Mouse (Mus musculus): ENCODE data around the gene Chrd.

The Chrd gene

DNA sequence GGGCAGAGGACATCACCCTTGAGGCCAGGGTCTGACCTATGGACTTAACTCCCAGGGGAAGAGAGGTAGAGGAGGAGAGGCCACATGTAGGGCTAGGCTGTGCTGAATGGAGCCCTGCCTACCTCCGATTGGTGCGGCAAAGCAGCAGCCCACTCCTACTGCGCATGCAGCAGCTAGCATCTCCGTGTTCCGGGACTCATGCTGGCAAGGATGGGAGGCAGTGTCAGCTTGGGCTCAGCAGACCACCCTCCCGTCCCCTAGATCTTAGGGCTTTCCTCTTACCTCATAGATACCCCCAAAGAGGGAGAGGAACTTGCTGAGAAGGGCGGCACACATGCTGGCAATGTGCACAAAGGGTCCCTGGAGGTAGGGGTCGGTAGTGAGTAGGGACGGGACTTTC, 20.7 kb upstream of the Chrd start:
- no peak for DNase-seq

DNA sequence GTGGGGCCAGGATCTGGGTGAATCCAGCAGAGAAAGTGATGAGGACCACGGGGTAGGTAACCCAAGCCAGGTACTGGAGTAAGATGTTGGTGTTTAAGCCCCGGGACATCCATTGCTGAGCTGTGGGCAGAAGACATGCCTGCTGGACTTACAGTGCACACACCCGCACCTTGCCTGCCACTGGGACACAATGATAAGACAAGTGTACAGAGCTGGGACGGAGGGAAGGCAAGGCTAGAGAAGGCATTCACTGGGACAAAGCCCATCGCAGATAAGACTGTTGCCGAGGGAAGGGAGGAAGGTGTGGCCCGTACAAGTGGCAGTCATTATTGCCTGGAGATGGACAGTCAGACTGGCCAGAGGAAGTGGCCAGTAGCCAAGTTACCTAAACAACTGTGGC, 20.0 kb upstream of the Chrd start:
- DNase-seq = peak in 1 of 2 experiments; percentile 21

DNA sequence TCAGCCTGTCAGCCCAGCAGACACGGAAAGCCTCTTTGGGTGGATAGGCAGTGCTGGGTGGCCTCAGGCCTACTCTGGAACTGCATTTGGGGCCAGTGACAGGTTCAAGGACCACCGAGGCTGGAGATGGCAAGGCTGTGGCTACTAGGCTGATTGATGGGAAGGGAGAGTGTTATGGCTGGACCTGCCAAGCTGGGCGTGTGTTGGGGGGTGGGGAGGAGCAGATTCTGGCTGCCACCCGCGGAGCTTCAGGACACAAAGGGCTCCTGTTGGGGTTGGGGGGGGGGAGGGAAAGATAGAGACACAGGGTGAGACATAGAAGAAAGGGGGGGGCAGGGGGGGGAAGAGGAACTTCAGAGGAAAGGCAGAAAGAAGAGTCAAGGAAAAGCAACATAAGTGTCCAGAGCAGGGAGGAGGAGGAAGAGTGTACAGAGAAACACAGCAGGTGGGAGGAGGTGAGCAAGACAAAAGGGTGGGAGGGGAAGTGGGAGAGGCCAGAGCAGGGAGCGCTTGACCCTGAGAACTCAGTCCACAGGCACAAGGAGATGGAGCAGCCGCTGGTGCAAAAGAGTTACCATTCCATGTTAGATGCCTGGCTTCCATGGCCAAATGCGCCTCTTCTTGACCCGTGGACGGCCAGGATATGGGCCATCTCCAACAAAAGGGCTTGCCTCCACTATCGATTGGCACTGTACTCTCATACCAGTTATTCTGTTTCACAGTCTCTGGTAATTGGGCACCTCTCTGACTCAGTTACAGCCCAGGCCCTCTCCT, 18.4 kb upstream of the Chrd start:
- peak; percentile 42 to 51 for DNase-seq

DNA sequence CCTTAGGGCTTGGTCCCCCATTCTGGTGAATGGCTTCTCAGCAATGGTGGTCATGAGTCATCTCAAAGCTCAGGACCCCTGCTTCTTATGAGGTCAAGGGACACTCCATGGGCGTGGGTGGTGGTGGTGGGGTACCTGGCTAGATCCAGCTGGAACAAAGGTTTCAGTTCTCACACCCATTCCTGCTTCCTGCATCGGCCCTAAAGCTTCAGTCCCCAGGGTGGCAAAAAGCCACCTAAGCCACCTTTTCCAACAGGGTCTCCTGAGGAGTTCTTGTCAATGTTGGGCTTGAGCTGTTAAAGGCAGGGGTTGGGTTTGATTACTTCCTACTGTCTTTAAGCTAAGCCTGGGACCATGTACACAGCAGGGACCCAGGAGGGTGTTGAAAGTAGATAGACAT, 17.8 kb upstream of the Chrd start:
- no peak for DNase-seq

DNA sequence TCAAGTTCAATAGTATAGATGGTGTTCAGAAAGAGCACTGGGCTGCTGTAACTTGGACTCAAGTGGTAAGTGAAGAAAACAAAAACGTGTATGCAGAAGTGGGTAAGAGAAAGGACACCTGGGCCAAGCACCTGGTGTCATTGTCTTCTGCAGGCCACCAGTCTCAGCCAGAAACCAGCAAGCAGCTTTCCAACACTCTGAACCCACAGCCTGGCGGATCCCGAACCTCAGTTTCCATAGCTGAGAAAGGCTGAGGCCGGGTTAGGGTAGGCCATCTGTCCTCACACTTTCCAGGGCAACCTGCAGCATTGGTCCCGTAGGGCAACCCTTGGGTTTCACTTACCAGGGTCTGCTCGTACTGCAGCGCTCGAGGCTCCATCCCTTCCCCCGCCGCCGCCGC, 17.4 kb upstream of the Chrd start:
- DNase-seq = no peak

DNA sequence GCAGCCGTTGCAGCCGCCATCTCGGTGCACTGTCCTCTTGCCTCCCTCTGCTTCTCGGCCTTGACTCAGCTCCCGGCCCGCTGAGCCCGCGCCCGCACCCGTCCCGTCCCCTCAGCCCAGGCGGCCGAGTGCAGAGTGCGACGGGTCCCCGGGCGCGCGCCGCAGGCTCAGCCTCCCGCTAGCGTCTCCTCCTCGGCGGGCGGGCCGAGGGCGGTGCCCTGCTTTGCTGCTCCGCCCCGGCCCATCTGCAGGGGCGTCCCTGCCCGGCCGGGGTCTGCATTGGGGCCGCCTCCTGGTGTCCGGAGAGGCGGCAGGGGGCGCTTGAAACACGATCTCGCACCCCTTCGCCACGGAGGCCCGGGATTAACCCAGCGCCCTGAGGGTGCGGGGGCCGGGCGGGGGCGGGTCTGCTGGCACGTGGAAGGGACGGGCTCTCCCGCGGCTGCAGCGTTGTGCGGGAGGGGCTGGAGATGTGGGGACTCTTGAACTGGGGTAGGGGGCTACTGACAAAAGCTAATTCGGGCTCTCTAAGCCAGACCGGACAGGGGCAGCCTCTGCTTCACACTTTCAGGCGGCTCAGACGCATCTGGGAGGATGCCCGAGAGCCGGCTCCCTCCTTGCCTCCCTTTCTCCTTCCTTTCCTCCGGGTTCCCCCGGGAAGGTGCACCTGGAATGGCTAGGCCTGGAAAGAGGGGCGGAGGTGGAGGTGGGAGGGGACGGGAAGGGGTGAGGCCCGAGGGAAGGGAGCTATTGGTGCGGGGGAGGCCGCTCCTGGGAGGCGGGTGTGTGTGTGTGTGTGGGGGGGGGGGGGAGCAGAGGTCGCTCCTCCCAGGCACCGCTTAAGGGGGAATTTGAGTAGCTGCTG, 16.7 kb upstream of the Chrd start:
- peak; percentile 86 to 92 for DNase-seq

DNA sequence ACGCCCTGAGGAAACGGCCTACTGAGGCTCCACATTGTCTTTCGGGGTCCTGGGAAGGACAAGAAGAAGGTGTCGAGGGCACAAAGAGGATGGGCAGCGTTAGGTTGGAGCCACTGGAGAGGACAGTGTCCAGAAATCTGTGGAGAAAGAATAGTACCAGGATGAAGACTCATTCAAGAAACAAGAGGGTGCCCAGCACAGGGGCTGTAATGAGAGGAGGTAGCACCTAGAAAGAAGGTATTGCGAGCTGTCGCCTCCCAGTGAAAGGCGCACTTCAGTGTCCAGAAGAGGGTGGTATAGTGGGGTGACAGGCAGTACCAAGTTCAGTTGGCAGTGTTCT, 16.1 kb upstream of the Chrd start:
- no peak for DNase-seq

DNA sequence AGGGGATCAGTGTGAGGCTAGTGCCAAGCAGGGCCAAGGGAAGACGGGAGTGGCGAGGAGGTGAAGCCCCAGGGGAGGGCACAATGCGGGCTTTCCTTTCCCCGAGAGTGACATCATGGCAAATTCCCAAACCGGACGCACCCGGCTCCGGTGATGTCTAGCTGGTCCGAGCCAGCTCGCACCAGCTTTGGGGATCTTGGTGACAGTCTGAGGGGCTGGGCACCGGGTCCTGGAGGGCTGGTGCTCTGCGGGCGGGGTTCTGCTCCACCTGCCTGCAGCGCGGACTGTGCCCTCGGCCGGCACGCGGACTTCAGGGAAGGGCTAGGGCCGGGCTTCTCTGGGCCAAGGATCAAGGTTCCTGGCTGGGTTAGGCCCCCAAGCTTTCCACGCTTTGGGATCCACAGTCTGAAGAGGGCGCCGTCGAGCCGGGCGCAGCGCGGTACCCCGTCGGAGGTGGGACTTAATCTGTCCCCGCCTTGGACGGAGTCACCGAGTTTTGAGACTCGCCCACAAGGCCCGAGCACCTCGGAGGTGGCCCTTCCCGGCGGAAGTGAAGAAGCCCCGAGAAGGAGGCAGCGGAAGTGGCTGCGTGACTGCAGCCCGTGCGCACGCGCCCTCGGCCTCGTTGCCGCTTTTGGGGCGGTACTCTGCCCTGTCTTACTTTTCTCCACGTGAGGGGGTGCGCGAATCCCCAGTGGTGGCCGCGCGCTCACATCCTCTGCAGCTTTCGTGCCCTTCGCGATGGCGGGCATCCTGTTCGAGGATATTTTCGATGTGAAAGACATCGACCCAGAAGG, 15.5 kb upstream of the Chrd start, which contains the start of the genes Polr2h and Clcn2:
Polr2h (plus strand) TSS at position 485 of the 797 bp plus-strand sequence.
Clcn2 (minus strand) TSS at position 566 of the 797 bp plus-strand sequence.
- peak; percentile 98 for DNase-seq

DNA sequence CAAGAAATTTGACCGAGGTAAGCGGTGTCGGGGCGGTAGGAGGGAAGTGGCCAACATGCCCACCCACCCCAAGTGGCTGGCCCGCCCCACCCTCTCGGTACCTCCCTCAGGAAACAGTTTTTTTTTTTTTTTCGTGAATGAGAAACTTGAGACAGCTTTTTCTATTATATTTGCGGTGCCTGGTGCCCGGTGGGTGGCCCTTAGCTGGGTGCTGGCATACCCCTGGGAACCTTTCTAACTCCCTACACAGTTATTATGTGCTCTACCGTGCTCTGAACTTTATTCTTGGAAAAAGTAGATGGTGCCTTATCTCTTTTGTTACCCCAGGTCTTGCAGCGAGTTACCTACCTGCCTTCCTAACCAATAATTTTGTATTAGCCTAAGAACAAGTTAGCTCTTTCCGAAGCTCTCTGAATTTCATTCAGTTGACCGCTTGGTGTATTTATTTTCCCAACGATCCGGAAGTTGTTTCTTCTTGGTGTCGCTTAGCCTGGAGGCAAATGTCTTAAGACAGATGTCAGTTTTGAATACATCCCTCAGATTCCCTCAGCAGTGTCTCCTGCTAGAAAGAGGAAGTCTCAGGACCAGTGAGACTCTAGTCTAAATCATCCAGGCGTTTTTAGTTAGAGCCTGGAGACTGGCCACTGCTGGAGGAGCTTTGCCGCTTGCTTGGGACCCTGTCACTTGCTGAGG, 14.8 kb upstream of the Chrd start:
- no peak for DNase-seq

DNA sequence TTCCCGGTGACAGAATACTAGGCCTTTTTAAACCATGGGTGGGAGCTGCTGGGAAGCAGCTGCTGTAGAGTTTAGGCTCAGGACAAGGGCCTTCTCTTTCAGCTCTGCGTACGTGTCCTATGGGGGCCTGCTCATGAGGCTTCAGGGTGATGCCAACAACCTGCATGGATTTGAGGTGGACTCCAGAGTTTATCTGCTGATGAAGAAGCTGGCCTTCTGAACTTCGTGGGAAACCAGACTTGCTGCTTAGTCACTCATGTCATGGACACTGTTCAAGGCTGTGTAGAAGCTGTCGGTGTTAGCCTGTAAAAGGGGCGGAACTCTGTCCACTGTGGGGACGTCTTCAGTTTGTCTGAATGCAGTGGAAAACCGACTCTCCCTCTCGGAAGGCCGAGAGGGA, 11.1 kb upstream of the Chrd start:
- DNase-seq = no peak

DNA sequence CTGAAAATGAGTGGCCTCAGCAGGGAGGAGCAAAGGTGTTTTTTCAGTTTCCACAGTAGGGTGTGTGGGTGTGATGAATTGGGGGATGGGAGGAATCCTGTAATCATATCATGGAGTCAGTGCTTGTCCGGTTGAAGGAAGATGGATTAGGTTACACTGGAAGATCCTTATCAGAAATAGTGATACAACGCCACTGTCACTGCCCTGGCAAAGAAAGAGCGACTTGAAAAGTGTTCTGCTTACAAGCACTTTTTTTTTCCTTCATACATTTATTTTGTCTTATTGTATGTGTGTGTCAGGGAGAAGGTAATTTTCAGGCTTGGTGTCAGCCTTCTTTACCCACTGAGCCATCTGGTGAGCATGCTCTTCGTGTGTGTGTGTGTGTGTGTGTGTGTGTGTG, 10.2 kb upstream of the Chrd start:
- no peak for DNase-seq

DNA sequence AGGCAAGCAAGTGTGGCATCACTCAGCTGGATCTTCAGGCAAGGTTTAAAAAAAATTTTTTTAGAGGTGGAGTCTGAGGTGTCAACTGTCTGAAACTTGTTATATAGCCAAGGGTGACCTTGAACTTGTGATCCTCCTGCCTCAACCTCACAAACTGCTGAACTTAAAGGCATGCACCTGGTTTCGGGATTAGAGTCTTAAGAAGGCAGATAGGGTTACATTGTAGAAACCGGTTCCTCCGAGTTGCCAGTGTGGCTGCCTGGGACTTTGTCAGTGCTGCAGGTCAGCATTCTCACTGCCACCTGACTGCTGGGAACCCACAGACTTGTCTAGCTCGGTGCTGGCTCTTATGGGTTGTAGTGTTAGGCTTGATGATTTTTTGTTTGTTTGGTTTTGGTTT, 9.7 kb upstream of the Chrd start:
- DNase-seq = no peak

DNA sequence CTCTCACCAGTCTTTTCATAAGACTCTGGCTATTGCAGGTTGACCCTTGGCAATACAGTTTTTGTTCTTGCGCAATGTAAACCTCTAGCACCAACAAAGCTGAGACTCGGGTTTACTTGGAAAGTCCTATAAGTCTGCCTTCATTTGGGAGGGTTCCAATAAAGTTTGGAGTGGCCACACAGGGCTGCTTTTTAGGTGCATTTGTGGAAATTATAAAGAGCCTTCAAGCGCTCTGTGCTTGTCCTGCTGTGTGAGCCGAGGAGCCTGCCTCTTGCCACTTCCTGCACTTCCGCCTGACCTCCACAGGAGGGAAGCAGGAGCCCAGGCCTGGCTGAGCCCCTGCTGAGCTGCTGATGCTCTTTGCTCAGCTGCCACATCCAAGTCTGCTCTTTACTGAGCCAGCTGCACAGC, 8.6 kb upstream of the Chrd start:
- DNase-seq = peak; percentile 53 to 62

DNA sequence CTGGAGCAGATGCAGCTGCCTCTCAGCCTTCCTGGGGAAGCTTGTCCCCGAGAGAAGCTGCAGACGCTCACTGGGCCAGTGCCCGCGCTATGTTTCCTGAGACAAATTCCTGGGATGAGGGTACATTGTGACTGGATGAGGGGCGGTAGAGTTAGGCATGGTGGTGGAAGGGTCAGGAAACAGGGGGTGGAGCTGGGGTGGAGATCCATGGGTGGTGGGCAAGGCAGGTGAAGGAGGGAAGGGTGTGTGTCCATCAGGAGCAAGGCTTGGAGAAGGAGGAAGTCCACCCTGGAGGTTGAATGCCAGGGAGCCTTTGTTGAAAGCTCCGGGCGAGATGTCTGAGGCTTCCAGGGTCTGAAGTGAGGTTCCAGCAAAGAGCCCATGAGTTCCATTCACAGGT, 7.6 kb upstream of the Chrd start:
- DNase-seq = no peak

DNA sequence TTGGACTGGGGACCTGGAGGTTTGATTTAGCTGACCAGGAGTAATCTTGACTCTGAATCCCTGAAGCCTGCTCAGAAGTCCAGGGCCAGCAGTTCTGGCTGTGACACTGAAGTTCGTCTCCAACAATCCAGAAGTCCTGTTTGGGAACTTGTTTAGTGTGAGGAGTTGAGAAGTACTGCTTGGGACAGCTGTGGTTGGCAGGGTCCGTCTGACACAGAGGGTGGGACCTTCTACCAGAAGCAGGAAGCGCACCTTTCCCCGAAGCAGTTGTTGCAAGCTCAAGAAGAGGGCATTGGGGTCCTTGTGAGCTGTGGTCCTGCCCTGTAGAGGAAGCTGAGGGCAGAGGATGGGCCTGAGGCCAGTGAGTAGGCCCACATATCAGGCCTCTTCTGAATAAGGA, 7.2 kb upstream of the Chrd start:
- DNase-seq = no peak

DNA sequence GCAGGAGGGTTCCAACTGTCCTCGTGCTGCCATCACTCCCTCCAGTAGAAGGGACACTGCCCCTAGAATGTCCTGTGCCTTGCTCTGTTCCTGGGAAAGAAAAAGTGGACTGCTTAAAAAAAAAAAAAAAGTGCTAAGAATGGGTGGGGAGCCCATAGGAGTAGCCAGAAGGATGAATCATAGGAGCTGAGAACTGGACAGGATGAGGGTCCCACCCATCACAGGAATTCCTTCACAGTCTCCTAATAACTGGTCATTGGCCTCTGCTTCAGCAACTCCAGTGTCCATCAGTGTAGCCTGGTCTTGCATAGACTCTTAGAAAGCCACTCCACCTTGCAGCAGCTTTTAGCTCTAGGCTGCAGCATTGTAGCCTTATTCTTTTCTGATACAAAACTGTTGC, 6.5 kb upstream of the Chrd start:
- no peak for DNase-seq

DNA sequence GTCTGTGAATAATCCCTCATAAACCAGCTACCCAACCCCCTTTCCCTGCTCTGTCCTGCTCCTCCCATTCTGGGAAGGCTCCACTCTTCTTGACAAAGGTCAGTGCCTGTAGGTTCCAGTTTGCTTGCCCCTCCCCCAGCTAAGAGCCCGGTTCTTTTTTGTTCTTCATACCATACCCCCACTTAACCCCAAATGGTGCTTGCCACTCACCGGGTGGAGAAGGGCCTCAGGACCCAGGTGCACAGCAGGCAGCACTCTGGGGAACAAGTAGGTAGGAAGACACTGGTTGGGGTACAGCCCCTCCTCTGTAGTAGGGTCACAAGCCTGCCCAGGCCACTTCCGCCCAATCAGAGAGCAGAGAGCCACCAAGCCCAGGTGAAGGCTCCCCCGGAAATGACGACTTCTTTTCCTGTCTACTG, 2.6 kb upstream of the Chrd start:
- DNase-seq = no peak

DNA sequence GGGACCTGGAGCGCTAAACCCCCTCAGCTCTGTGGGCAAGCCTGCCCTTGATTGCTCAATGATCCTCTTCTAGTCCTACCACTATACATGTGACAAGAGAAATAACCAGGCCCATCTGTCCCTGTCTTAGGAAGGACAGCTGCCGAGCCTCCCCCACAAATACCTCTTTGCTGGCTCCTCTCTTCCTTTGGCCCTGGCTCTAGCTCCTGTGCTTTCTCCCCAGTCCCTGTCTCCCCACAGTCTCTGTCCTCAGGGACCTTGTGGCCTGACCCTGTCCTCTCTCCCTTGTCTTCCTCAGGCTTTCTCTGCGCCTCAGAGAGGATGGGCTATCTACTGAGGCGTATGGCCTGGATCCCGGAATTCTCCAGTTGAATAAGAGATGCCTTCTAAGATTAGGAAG, 1.2 kb upstream of the Chrd start:
- DNase-seq = peak; percentile 46 to 50

DNA sequence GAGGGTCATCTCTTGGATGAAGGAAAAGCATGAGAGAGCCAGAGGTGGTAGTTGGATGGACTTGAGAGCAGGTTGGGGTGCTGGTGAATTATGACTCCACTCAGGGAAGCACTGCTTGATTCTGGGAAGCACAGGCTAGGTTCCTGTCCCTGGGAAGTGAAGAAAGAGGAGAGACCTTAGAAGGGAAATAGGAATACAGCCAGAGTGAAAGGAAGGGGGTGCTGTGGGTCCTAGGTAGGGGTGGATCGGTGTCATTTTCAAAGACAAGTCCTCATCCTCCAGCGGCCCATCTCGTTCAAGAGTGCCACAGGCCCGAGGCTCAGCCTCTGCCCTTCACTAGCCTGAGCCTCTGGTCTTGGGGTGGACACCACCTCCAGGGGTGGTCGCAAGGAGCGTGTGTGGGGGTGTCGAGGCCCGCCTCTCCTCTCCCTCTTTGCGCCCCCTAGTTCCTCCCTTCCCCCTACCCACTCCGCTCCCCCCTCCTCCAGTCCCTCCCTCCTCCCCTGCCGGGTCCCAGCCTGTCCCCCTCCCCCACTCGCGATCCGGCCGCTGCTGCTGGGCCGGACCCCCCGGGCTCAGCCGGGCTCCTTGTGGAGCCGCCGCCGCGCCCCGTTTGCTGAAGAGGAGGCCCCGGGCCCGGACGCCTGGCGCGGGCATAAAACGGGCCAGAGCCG, 539 bp upstream of the Chrd start:
- peak; percentile 83 to 86 for DNase-seq

DNA sequence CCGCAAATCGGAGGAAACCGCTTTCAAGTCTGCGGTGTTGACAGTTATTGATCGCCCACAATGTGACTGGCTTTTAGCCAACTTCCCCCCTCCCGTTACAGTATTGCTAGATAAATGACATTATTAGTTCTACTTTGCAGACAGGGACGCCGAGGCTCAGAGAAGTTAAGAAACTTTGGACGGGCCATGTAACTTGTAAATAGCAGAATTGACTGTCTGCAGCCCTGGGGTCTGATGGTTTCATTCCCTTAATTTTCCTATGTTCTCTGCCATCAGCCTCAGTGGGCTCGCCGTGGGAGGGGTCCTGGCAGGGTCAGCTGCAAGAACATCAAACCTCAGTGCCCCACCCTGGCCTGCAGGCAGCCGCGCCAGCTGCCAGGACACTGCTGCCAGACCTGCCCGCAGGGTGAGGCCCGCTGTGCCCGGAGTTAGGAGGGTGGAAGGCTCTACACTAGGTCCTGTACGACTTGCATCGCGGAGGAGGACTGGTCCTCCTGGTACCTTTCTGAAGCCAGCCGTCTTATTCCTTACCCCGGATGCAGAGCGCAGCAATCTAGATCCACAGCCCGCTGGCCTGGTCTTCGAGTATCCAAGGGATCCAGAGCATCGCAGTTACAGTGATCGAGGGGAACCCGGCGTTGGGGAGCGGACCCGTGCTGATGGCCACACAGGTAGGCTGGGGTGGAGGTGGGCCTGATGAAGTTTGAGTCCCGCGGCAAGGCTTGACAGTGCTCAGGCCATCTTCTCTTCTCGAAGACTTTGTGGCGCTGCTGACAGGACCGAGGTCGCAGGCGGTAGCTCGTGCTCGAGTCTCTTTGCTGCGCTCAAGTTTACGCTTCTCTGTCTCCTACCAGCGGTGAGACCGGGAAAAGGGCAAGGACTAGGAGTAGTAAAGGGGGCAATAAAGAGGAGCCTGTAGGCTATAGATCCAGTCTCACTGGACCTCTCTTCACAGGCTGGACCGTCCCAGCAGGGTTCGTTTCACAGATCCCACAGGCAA, 1.1 kb downstream of the Chrd start, which contains the start of gene Thpo:
Thpo (minus strand) TSS at position 781 of the 1,000 bp plus-strand sequence.
- DNase-seq = peak; percentile 67 to 68

DNA sequence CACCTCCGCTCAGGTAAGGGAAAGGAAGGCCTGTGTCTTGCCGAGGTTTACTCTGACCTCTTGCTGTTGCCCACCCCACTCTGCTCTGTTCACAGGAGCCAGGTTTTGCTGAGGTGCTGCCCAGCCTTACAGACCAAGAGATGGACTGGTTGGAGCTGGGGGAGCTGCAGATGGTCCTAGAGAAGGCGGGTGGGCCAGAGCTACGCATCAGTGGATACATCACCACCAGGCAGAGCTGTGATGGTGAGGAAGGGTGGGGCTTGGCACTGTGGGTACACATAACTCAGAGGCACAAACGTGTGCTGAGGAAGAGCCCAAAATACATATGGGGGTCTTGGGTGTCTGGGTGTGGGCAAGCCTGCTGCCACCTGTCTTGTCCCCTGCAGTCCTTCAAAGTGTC, 2.7 kb downstream of the Chrd start:
- DNase-seq = peak; percentile 62 to 72

Measured in cerebellum, postnatal 10 days (tissue).